ENCODE assay signal across 14 mouse cellular contexts in the genomic region with DNA sequence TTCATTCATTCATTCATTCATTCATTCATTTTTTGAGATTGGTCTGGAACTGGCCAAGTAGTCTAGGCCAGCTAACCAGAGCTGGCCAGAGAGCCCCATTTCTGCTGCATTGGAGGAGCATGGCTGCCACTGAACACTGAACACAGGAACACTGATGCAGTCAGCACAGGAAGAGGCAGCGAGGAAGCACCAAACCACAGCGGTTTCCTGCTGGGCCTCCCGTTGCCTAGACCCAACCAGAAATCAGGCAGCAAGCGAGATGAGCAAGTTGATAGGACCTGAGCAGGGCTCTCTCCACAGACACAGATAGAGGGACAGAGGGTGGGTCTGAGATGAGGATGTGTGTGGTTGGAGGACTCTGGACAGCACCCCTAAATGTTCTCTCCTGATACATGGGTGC. TPM values are rescaled to one million over a fixed set of nuclear protein-coding genes. Genes with fewer than 3 reads are reported as not detected.
DNase-seq lines count a peak whose midpoint lies in the region; ATAC-seq and TF ChIP-seq lines count a peak whose summit lies in the region.
"Had no signal": no experiment of that assay in that cellular context is flagged by ENCODE, and none has a peak within 500 bp of the region (broad histone marks: within the 10 kb centered on the region; RNA-seq: fewer than 3 reads in every experiment).

No protein-coding gene starts in this region.

- peak overlapping the region in 1 of 3 experiments; percentile 37 for H3K4me3 ChIP-seq in CH12.LX (replicated peaks in 1 of 3; ENCODE audit: low read depth in 2 of 3, low read length in 2 of 3, poor library complexity in 1 of 3)
- H3K4me3 ChIP-seq in liver, postnatal 0 days (ENCODE audit: low read depth, low read length): no peak overlapping the region
- H3K4me3 ChIP-seq in spleen, adult 2 months (ENCODE audit: extremely low read depth, insufficient read depth, insufficient read length): peak overlapping the region; percentile 25; the same call in 1 of the 2 replicates
- H3K4me3 ChIP-seq in forebrain, embryonic 13.5 days: no peak overlapping the region

- peak; percentile 43; the same call in 1 of the 2 replicates for TF ChIP-seq EP300 in CH12.LX (IDR thresholded peaks at IDR 0.05; ENCODE audit: low read length)
- TF ChIP-seq EP300 in liver, postnatal 0 days (IDR thresholded peaks at IDR 0.05; ENCODE audit: low read depth): no peak

- H3K79me2 ChIP-seq in CH12.LX (replicated peaks; ENCODE audit: control insufficient read depth, extremely low read depth, insufficient read depth, poor library complexity, severe bottlenecking): no peaks in the 10 kb centered on the region

- peak; percentile 87 for DNase-seq in CD4-positive helper T cell, adult 2 months (ENCODE audit: low read depth, low spot score)
- peak; percentile 74 for DNase-seq in CH12.LX (ENCODE audit: extremely low read depth)
- DNase-seq in liver, postnatal 0 days: peak; percentile 56
- DNase-seq in spleen, adult 2 months (ENCODE audit: low read depth in 1 of 2, low spot score in 2 of 2): peak; percentile 34 to 62
- DNase-seq in ovary, postnatal 10 days (ENCODE audit: low spot score): no peak
- DNase-seq in left cerebral cortex, postnatal 4 days: no peak
- DNase-seq in gastrocnemius, postnatal 10 days: no peak
- DNase-seq: right cerebral cortex, postnatal 14 days had no signal

- peak; percentile 54; the same call in 1 of the 2 replicates for ATAC-seq in liver, postnatal 0 days
- no peak for ATAC-seq in forebrain, embryonic 13.5 days
- ATAC-seq: forebrain, embryonic 14.5 days; Patski had no signal

- in situ Hi-C loops in CH12.LX (cut with MboI; ENCODE audit: low pct_ligation_motif_present, low pct_unique_long_range_greater_than_20kb, low sequenced_read_pairs): no loop called here

- H3K9me3 ChIP-seq in CH12.LX (replicated peaks; ENCODE audit: low read length): no peaks in the 10 kb centered on the region
- no peaks in the 10 kb centered on the region for H3K9me3 ChIP-seq in liver, postnatal 0 days (ENCODE audit: low read length)
- no peaks in the 10 kb centered on the region; the same call in 1 of the 2 replicates for H3K9me3 ChIP-seq in forebrain, embryonic 13.5 days (replicated peaks)

- TF ChIP-seq RAD21 in CH12.LX (IDR thresholded peaks at IDR 0.05; ENCODE audit: low read depth, low read length): no peak

- H3K4me1 ChIP-seq in CH12.LX (ENCODE audit: control insufficient read depth in 1 of 2, insufficient read depth in 2 of 2): peaks cover 14 to 38% of the 10 kb centered on the region in 2 experiments
- peaks cover 2% of the 10 kb centered on the region; the same call in 1 of the 2 replicates for H3K4me1 ChIP-seq in liver, postnatal 0 days (ENCODE audit: insufficient read depth)
- peaks cover 19% of the 10 kb centered on the region; the same call in 1 of the 2 replicates for H3K4me1 ChIP-seq in spleen, adult 2 months (ENCODE audit: control insufficient read depth, insufficient read depth, insufficient read length)
- no peaks in the 10 kb centered on the region for H3K4me1 ChIP-seq in forebrain, embryonic 13.5 days

- no peak overlapping the region for H3K9ac ChIP-seq in CH12.LX (ENCODE audit: insufficient read depth, low read depth)
- no peak overlapping the region for H3K9ac ChIP-seq in liver, postnatal 0 days (replicated peaks)
- no peak overlapping the region for H3K9ac ChIP-seq in forebrain, embryonic 13.5 days
- H3K9ac ChIP-seq: lung, embryonic 14.5 days had no signal

- no peak overlapping the region for H3K27ac ChIP-seq in CH12.LX (ENCODE audit: insufficient read depth, low read depth)
- peak overlapping the region; percentile 45; the same call in 1 of the 2 replicates for H3K27ac ChIP-seq in liver, postnatal 0 days (ENCODE audit: low read depth)
- peak overlapping the region; percentile 77 for H3K27ac ChIP-seq in spleen, adult 2 months (ENCODE audit: insufficient read depth, low read length)
- no peak overlapping the region for H3K27ac ChIP-seq in forebrain, embryonic 13.5 days

- WGBS in liver, postnatal 0 days (ENCODE audit: insufficient replicate concordance): 28% methylated on average over 4 of the region's 4 CpGs
- whole genome bisulfite sequencing in spleen, adult 2 months: 4% methylated on average over 4 of the region's 4 CpGs
- WGBS in forebrain, embryonic 13.5 days: 88% methylated on average over 4 of the region's 4 CpGs

- TF ChIP-seq CTCF in CH12.LX (conservative IDR thresholded peaks at IDR 0.05 in 1 of 2, IDR thresholded peaks at IDR 0.05 in 1 of 2; ENCODE audit: low read depth in 2 of 2, low read length in 2 of 2): no peak
- TF ChIP-seq CTCF in liver, postnatal 0 days (IDR thresholded peaks at IDR 0.05; ENCODE audit: low read depth): no peak
- TF ChIP-seq CTCF in spleen, adult 2 months (IDR thresholded peaks at IDR 0.05; ENCODE audit: extremely low read depth, insufficient read depth, insufficient read length, insufficient replicate concordance): no peak

- dilution Hi-C loops in CH12.LX (cut with MboI; ENCODE audit: extremely low pct_ligation_motif_present, extremely low pct_unique_long_range_greater_than_20kb, low sequenced_read_pairs): no loop called here

- H3K4me2 ChIP-seq in CH12.LX (ENCODE audit: insufficient read depth, low read depth, poor library complexity, severe bottlenecking): peak overlapping the region; percentile 30
- H3K4me2 ChIP-seq in liver, postnatal 0 days (ENCODE audit: low read depth, low read length): no peak overlapping the region
- no peak overlapping the region for H3K4me2 ChIP-seq in forebrain, embryonic 13.5 days
- H3K4me2 ChIP-seq: lung, embryonic 14.5 days had no signal

- H3K36me3 ChIP-seq in CH12.LX (replicated peaks in 1 of 2; ENCODE audit: control insufficient read depth in 1 of 2, insufficient read depth in 1 of 2, low read length in 1 of 2): no peaks in the 10 kb centered on the region
- H3K36me3 ChIP-seq in liver, postnatal 0 days (replicated peaks; ENCODE audit: insufficient read depth, low read length): no peaks in the 10 kb centered on the region
- H3K36me3 ChIP-seq in spleen, adult 2 months (ENCODE audit: control insufficient read depth, insufficient read depth, low read length): no peaks in the 10 kb centered on the region
- no peaks in the 10 kb centered on the region for H3K36me3 ChIP-seq in forebrain, embryonic 13.5 days (ENCODE audit: poor library complexity, severe bottlenecking)

- intact Hi-C loops in left cerebral cortex, postnatal 4 days (cut with DNase I): no loop called here

- peaks cover 5% of the 10 kb centered on the region for H3K27me3 ChIP-seq in CH12.LX (replicated peaks)
- H3K27me3 ChIP-seq in liver, postnatal 0 days (ENCODE audit: insufficient read depth, low read length): no peaks in the 10 kb centered on the region
- H3K27me3 ChIP-seq in spleen, adult 2 months (ENCODE audit: control insufficient read depth, insufficient read depth, low read length): no peaks in the 10 kb centered on the region
- H3K27me3 ChIP-seq in forebrain, embryonic 13.5 days: no peaks in the 10 kb centered on the region
- H3K27me3 ChIP-seq: Patski had no signal

- no peak for TF ChIP-seq POLR2A in CH12.LX (IDR thresholded peaks at IDR 0.05; ENCODE audit: low read depth, low read length)
- no peak; the same call in 1 of the 2 replicates for TF ChIP-seq POLR2A in spleen, adult 2 months (IDR thresholded peaks at IDR 0.05; ENCODE audit: low read depth, low read length)

TF ChIP-seq in CH12.LX, 34 proteins besides CTCF, POLR2A, EP300 and RAD21:
- TF ChIP-seq IRF4 (IDR thresholded peaks at IDR 0.05; ENCODE audit: low read depth, low read length) (no peak), MAZ (IDR thresholded peaks at IDR 0.05; ENCODE audit: low read depth, low read length) (no peak), ELF1 (IDR thresholded peaks at IDR 0.05; ENCODE audit: low read depth, low read length) (no peak; the same call in 1 of the 2 replicates)
TF ChIP-seq in CH12.LX: peak in this region for 0.

RNA-seq across cellular contexts. Expression of gene Scn10a, which starts 24.8 kb away (rescaled TPM):
- total RNA-seq in CH12.LX (2012; rRNA removed) (not detected in 2 replicates), CH12.LX (2014; rRNA removed) (not detected in 2 replicates)
- not detected in 2 replicates for polyA plus RNA-seq in CH12.LX (2012; ENCODE audit: insufficient read length, low read depth)
- polyA plus RNA-seq in liver, postnatal 0 days (2015; fragmentation: Nextera tagmentation; extraction: Ambion mirVana): 0.02 and 0.04 TPM in 2 replicates
- polyA plus RNA-seq in spleen, adult 2 months (2012; rRNA removed): not detected in 2 replicates
- under 1 TPM; 0.12 to 0.14 TPM for total RNA-seq in left cerebral cortex, postnatal 4 days (2021)
- polyA plus RNA-seq in forebrain, embryonic 13.5 days (2015; fragmentation: Nextera tagmentation; extraction: Ambion mirVana): 0.13 TPM in 1 of 2 replicates, not detected in the other
- not detected for total RNA-seq in gastrocnemius, postnatal 10 days (2021)
- total RNA-seq: layer of hippocampus, postnatal 25 days had no signal
- polyA plus RNA-seq: intestine, embryonic 14.5 days; lung, embryonic 14.5 days had no signal

Comparison
In these comparisons a context has a peak if more than half of its experiments do, and no peak if none do; other contexts are left out.
1. DNase-seq: peak in CD4-positive helper T cell, adult 2 months (single experiment), CH12.LX (single experiment), liver, postnatal 0 days (single experiment) and spleen, adult 2 months (2 of 2); none in ovary, postnatal 10 days (single experiment), left cerebral cortex, postnatal 4 days (single experiment) and gastrocnemius, postnatal 10 days (single experiment).
2. H3K27ac ChIP-seq: peak in liver, postnatal 0 days (single experiment) and spleen, adult 2 months (single experiment); none in CH12.LX (single experiment) and forebrain, embryonic 13.5 days (single experiment).